Mouse (Mus musculus) neural tube, embryonic 12.5 days (tissue): ENCODE measurements around the gene Cldn24. TPM values are rescaled to one million over a fixed set of nuclear protein-coding genes. Genes with fewer than 3 reads are reported as not detected.

Experiments used
- ATAC-seq: fragments of 200-750 bp; cut with Nextera tagmentation; 2 replicates; pipeline ENCODE4 v1.8.0; 2017; ENCODE audit warnings: low read depth, mild to moderate bottlenecking, moderate TSS enrichment, moderate library complexity; ENCODE audit not compliant: low FRiP score
- H3K27ac ChIP-seq: fragments of 300-500 bp; sonication (generic); 2 replicates; pipeline ENCODE4 v1.5.1; 2016
- H3K27me3 ChIP-seq: fragments of 300-500 bp; sonication (generic); replicated peaks from 2 replicates; pipeline ENCODE4 v1.6.1; 2016; ENCODE audit warnings: mild to moderate bottlenecking
- H3K36me3 ChIP-seq: fragments of 300-500 bp; sonication (generic); 2 replicates; pipeline ENCODE4 v1.6.1; 2016; ENCODE audit warnings: mild to moderate bottlenecking
- H3K4me1 ChIP-seq: fragments of 300-500 bp; sonication (generic); 2 replicates; pipeline ENCODE4 v1.6.1; 2016
- H3K4me2 ChIP-seq: fragments of 300-500 bp; sonication (generic); replicated peaks from 2 replicates; pipeline ENCODE4 v1.6.1; 2016; ENCODE audit warnings: mild to moderate bottlenecking
- H3K4me3 ChIP-seq: fragments of 300-500 bp; sonication (generic); 2 replicates; pipeline ENCODE4 v1.5.1; 2016
- H3K9ac ChIP-seq: fragments of 300-500 bp; sonication (generic); 2 replicates; pipeline ENCODE4 v1.6.1; 2016; ENCODE audit warnings: mild to moderate bottlenecking
- H3K9me3 ChIP-seq: fragments of 300-500 bp; sonication (generic); 2 replicates; pipeline ENCODE4 v1.6.1; 2016; ENCODE audit warnings: mild to moderate bottlenecking
- WGBS: fragments of 180-500 bp; shearing (Covaris S2); methylation state at CpG from one replicate; pipeline ENCODE4 v1.1.7; 2016; 5-methylcytosine and 5-hydroxymethylcytosine counted together
- polyA plus RNA-seq: library from polyadenylated mRNA; unstranded; fragments of >200 nt; fragmentation: Nextera tagmentation; extraction: Ambion mirVana; gene quantifications from 2 replicates; pipeline ENCODE4 v1.2.1, GENCODE M21; 2016

The Cldn24 gene
- polyA plus RNA-seq, 1 experiment from 2014 or later = not detected

GRCm38 (mm10) chr8:47833944-47834343 lies 12.0 kb downstream of the Cldn24 start:
- H3K4me1 ChIP-seq = peaks cover 2% of the 10 kb centered on the region; the same call in 1 of the 2 replicates
- no peak overlapping the region for H3K27ac ChIP-seq
- no peak overlapping the region for H3K9ac ChIP-seq
- no peak overlapping the region for H3K4me3 ChIP-seq
- no peak overlapping the region for H3K4me2 ChIP-seq
- WGBS = 65% methylated on average over 1 of the region's 1 CpGs
- ATAC-seq = no peak
- H3K27me3 ChIP-seq = no peaks in the 10 kb centered on the region
- H3K9me3 ChIP-seq = no peaks in the 10 kb centered on the region
- H3K36me3 ChIP-seq = peaks cover 15% of the 10 kb centered on the region

GRCm38 (mm10) chr8:47843063-47843462 lies 21.1 kb downstream of the Cldn24 start:
- no peak overlapping the region for H3K27ac ChIP-seq
- 85% methylated on average over 7 of the region's 7 CpGs for WGBS
- peaks cover 26% of the 10 kb centered on the region for H3K36me3 ChIP-seq
- no peak overlapping the region for H3K4me3 ChIP-seq
- no peak overlapping the region for H3K4me2 ChIP-seq
- no peak overlapping the region for H3K9ac ChIP-seq
- no peaks in the 10 kb centered on the region for H3K4me1 ChIP-seq
- no peaks in the 10 kb centered on the region for H3K27me3 ChIP-seq
- no peak for ATAC-seq
- H3K9me3 ChIP-seq = 0 out of 2 replicates have a peak, but pooled peaks cover 5% of the 10 kb centered on the region

- Histone ChIP-seq H3K4me1 (no peaks in the 10 kb centered on the region), H3K27me3 (no peaks in the 10 kb centered on the region), H3K9me3 (0 out of 2 replicates have a peak, but pooled peaks cover 5% of the 10 kb centered on the region), H3K9ac (no peak overlapping the region), H3K36me3 (peaks cover 31% of the 10 kb centered on the region), H3K4me3 (no peak overlapping the region), H3K4me2 (no peak overlapping the region), H3K27ac (no peak overlapping the region)
- ATAC-seq = no peak
- 92% methylated on average over 10 of the region's 10 CpGs for WGBS
Observed at GRCm38 (mm10) chr8:47843651-47844050, 21.7 kb downstream of the Cldn24 start.

- no peaks in the 10 kb centered on the region for H3K4me1 ChIP-seq
- ATAC-seq = no peak
- no peak overlapping the region for H3K27ac ChIP-seq
- no peak overlapping the region for H3K9ac ChIP-seq
- no peaks in the 10 kb centered on the region for H3K27me3 ChIP-seq
- H3K9me3 ChIP-seq = no peaks in the 10 kb centered on the region
- peaks cover 28% of the 10 kb centered on the region for H3K36me3 ChIP-seq
- no peak overlapping the region for H3K4me2 ChIP-seq
- WGBS = 24% methylated on average over 13 of the region's 13 CpGs
- H3K4me3 ChIP-seq = no peak overlapping the region
Observed at GRCm38 (mm10) chr8:47845956-47846355, 24.0 kb downstream of the Cldn24 start.

- H3K9me3 ChIP-seq = no peaks in the 10 kb centered on the region
- 95% methylated on average over 14 of the region's 14 CpGs for WGBS
- peaks cover 24% of the 10 kb centered on the region for H3K36me3 ChIP-seq
- no peak overlapping the region for H3K9ac ChIP-seq
- no peak overlapping the region for H3K27ac ChIP-seq
- H3K4me2 ChIP-seq = no peak overlapping the region
- no peak overlapping the region for H3K4me3 ChIP-seq
- no peaks in the 10 kb centered on the region for H3K4me1 ChIP-seq
- no peak for ATAC-seq
- no peaks in the 10 kb centered on the region for H3K27me3 ChIP-seq
Observed at GRCm38 (mm10) chr8:47847161-47847560, 25.2 kb downstream of the Cldn24 start.

GRCm38 (mm10) chr8:47847931-47848330 lies 26.0 kb downstream of the Cldn24 start:
- WGBS = 95% methylated on average over 6 of the region's 6 CpGs
- H3K4me1 ChIP-seq = no peaks in the 10 kb centered on the region
- H3K27ac ChIP-seq = no peak overlapping the region
- H3K4me3 ChIP-seq = no peak overlapping the region
- H3K9ac ChIP-seq = no peak overlapping the region
- no peak for ATAC-seq
- H3K36me3 ChIP-seq = peaks cover 18% of the 10 kb centered on the region; the same call in 1 of the 2 replicates
- no peaks in the 10 kb centered on the region for H3K27me3 ChIP-seq
- no peaks in the 10 kb centered on the region for H3K9me3 ChIP-seq
- no peak overlapping the region for H3K4me2 ChIP-seq

GRCm38 (mm10) chr8:47849842-47850241 lies 27.9 kb downstream of the Cldn24 start:
- no peaks in the 10 kb centered on the region for H3K9me3 ChIP-seq
- no peak overlapping the region for H3K9ac ChIP-seq
- no peaks in the 10 kb centered on the region for H3K4me1 ChIP-seq
- WGBS = 84% methylated on average over 8 of the region's 8 CpGs
- no peak overlapping the region for H3K4me2 ChIP-seq
- no peak overlapping the region for H3K4me3 ChIP-seq
- H3K27me3 ChIP-seq = no peaks in the 10 kb centered on the region
- ATAC-seq = no peak
- no peak overlapping the region for H3K27ac ChIP-seq
- peaks cover 25% of the 10 kb centered on the region for H3K36me3 ChIP-seq

- H3K4me2 ChIP-seq = no peak overlapping the region
- WGBS = 73% methylated on average over 12 of the region's 12 CpGs
- peaks cover 38% of the 10 kb centered on the region for H3K36me3 ChIP-seq
- no peaks in the 10 kb centered on the region for H3K9me3 ChIP-seq
- no peak for ATAC-seq
- H3K9ac ChIP-seq = no peak overlapping the region
- H3K4me3 ChIP-seq = no peak overlapping the region
- no peaks in the 10 kb centered on the region for H3K4me1 ChIP-seq
- no peaks in the 10 kb centered on the region for H3K27me3 ChIP-seq
- H3K27ac ChIP-seq = no peak overlapping the region
Observed at GRCm38 (mm10) chr8:47851824-47852502, 30.0 kb downstream of the Cldn24 start.

GRCm38 (mm10) chr8:47852737-47853136 lies 30.8 kb downstream of the Cldn24 start:
- WGBS = 77% methylated on average over 5 of the region's 5 CpGs
- no peaks in the 10 kb centered on the region for H3K9me3 ChIP-seq
- no peak overlapping the region for H3K4me3 ChIP-seq
- peaks cover 35% of the 10 kb centered on the region for H3K36me3 ChIP-seq
- H3K27ac ChIP-seq = no peak overlapping the region
- ATAC-seq = no peak
- no peaks in the 10 kb centered on the region for H3K27me3 ChIP-seq
- H3K4me1 ChIP-seq = no peaks in the 10 kb centered on the region
- no peak overlapping the region for H3K9ac ChIP-seq
- H3K4me2 ChIP-seq = no peak overlapping the region

- Histone ChIP-seq H3K4me2 (no peak overlapping the region), H3K4me3 (no peak overlapping the region), H3K9me3 (no peaks in the 10 kb centered on the region), H3K36me3 (peaks cover 29% of the 10 kb centered on the region), H3K27ac (no peak overlapping the region), H3K9ac (no peak overlapping the region), H3K4me1 (no peaks in the 10 kb centered on the region), H3K27me3 (no peaks in the 10 kb centered on the region)
- WGBS = 87% methylated on average over 5 of the region's 5 CpGs
- no peak for ATAC-seq
Observed at GRCm38 (mm10) chr8:47853356-47853755, 31.4 kb downstream of the Cldn24 start.

- H3K4me1 ChIP-seq = no peaks in the 10 kb centered on the region
- no peaks in the 10 kb centered on the region for H3K9me3 ChIP-seq
- ATAC-seq = no peak
- H3K9ac ChIP-seq = no peak overlapping the region
- 95% methylated on average over 12 of the region's 12 CpGs for WGBS
- peaks cover 36% of the 10 kb centered on the region for H3K36me3 ChIP-seq
- H3K4me2 ChIP-seq = no peak overlapping the region
- no peak overlapping the region for H3K4me3 ChIP-seq
- H3K27me3 ChIP-seq = no peaks in the 10 kb centered on the region
- H3K27ac ChIP-seq = peak overlapping the region; percentile 50; the same call in 1 of the 2 replicates
Observed at GRCm38 (mm10) chr8:47859259-47859658, 37.3 kb downstream of the Cldn24 start.

- Histone ChIP-seq H3K36me3 (peaks cover 33% of the 10 kb centered on the region), H3K4me1 (peaks cover 4% of the 10 kb centered on the region; the same call in 1 of the 2 replicates), H3K9me3 (no peaks in the 10 kb centered on the region), H3K4me2 (no peak overlapping the region), H3K27me3 (no peaks in the 10 kb centered on the region), H3K9ac (no peak overlapping the region), H3K27ac (no peak overlapping the region), H3K4me3 (no peak overlapping the region)
- 88% methylated on average over 8 of the region's 8 CpGs for WGBS
- no peak for ATAC-seq
Observed at GRCm38 (mm10) chr8:47866568-47866967, 44.6 kb downstream of the Cldn24 start.

- Histone ChIP-seq H3K4me3 (no peak overlapping the region), H3K4me1 (peaks cover 4% of the 10 kb centered on the region; the same call in 1 of the 2 replicates), H3K9ac (no peak overlapping the region), H3K27ac (no peak overlapping the region), H3K9me3 (no peaks in the 10 kb centered on the region), H3K36me3 (peaks cover 30% of the 10 kb centered on the region), H3K4me2 (no peak overlapping the region), H3K27me3 (no peaks in the 10 kb centered on the region)
- ATAC-seq = peak; percentile 69
- WGBS = 26% methylated on average over 8 of the region's 8 CpGs
Observed at GRCm38 (mm10) chr8:47867067-47867466, 45.1 kb downstream of the Cldn24 start.
